Mouse (Mus musculus): ENCODE measurements at regions not wholly inside any gene's neighbourhood (a gene's known extent, or its start where the extent isn't known, plus 50 kb on each side); places are given as distances from the start of the nearest gene placed in this dataset.
A peak's percentile ranks its signal among the peaks of the same experiment; 100 is the strongest.

- Histone ChIP-seq H3K4me3 (ENCODE audit: insufficient read depth, poor library complexity, severe bottlenecking) (no peak overlapping the region), H3K79me2 (ENCODE audit: control insufficient read depth, insufficient read depth) (no peaks in the 10 kb centered on the region), H3ac (ENCODE audit: control insufficient read depth, insufficient read length, low read depth) (no peak overlapping the region), H3K79me3 (ENCODE audit: low read depth) (no peaks in the 10 kb centered on the region), H3K27me3 (ENCODE audit: control insufficient read depth, insufficient read depth, insufficient read length) (no peaks in the 10 kb centered on the region), H3K36me3 (ENCODE audit: control insufficient read depth, insufficient read depth) (no peaks in the 10 kb centered on the region)
- TF ChIP-seq FOSL1 (IDR thresholded peaks at IDR 0.05; ENCODE audit: insufficient read depth, low read length, poor library complexity, severe bottlenecking) (no peak), CTCF (IDR thresholded peaks at IDR 0.05; ENCODE audit: control insufficient read depth, insufficient read depth, insufficient read length) (no peak), MYOD1 (IDR thresholded peaks at IDR 0.05; ENCODE audit: control insufficient read depth, insufficient read length, low read depth) (no peak), MAX (IDR thresholded peaks at IDR 0.05) (no peak), USF1 (IDR thresholded peaks at IDR 0.05; ENCODE audit: low read depth) (no peak), CEBPB (IDR thresholded peaks at IDR 0.05; ENCODE audit: low read depth) (no peak), MYOG (IDR thresholded peaks at IDR 0.05; ENCODE audit: control insufficient read depth, extremely low read depth, insufficient read length) (no peak)
Measured at GRCm38 (mm10) chr17:63686361-63686760, 176.5 kb upstream of the Fer start.

- Histone ChIP-seq H3K36me3 (ENCODE audit: control insufficient read depth, insufficient read depth) (no peaks in the 10 kb centered on the region), H3K4me3 (ENCODE audit: insufficient read depth, poor library complexity, severe bottlenecking) (no peak overlapping the region), H3K79me3 (ENCODE audit: low read depth) (no peaks in the 10 kb centered on the region), H3K79me2 (ENCODE audit: control insufficient read depth, insufficient read depth) (no peaks in the 10 kb centered on the region), H3ac (ENCODE audit: control insufficient read depth, insufficient read length, low read depth) (no peak overlapping the region), H3K27me3 (ENCODE audit: control insufficient read depth, insufficient read depth, insufficient read length) (no peaks in the 10 kb centered on the region)
- TF ChIP-seq FOSL1 (IDR thresholded peaks at IDR 0.05; ENCODE audit: insufficient read depth, low read length, poor library complexity, severe bottlenecking) (no peak), CEBPB (IDR thresholded peaks at IDR 0.05; ENCODE audit: low read depth) (no peak), MYOD1 (IDR thresholded peaks at IDR 0.05; ENCODE audit: control insufficient read depth, insufficient read length, low read depth) (no peak), MYOG (IDR thresholded peaks at IDR 0.05; ENCODE audit: control insufficient read depth, extremely low read depth, insufficient read length) (no peak), MAX (IDR thresholded peaks at IDR 0.05) (no peak), CTCF (IDR thresholded peaks at IDR 0.05; ENCODE audit: control insufficient read depth, insufficient read depth, insufficient read length) (no peak), USF1 (IDR thresholded peaks at IDR 0.05; ENCODE audit: low read depth) (no peak)
Measured at GRCm38 (mm10) chr17:63689291-63689690, 173.6 kb upstream of the Fer start.

- Histone ChIP-seq H3K4me3 (ENCODE audit: insufficient read depth, poor library complexity, severe bottlenecking) (no peak overlapping the region), H3K27me3 (ENCODE audit: control insufficient read depth, insufficient read depth, insufficient read length) (no peaks in the 10 kb centered on the region), H3ac (ENCODE audit: control insufficient read depth, insufficient read length, low read depth) (no peak overlapping the region), H3K79me2 (ENCODE audit: control insufficient read depth, insufficient read depth) (no peaks in the 10 kb centered on the region), H3K79me3 (ENCODE audit: low read depth) (no peaks in the 10 kb centered on the region), H3K36me3 (ENCODE audit: control insufficient read depth, insufficient read depth) (no peaks in the 10 kb centered on the region)
- TF ChIP-seq MYOG (IDR thresholded peaks at IDR 0.05; ENCODE audit: control insufficient read depth, extremely low read depth, insufficient read length): no peak
Measured at GRCm38 (mm10) chr17:63690829-63691689, 171.8 kb upstream of the Fer start.

- TF ChIP-seq MAX (IDR thresholded peaks at IDR 0.05) (no peak), FOSL1 (IDR thresholded peaks at IDR 0.05; ENCODE audit: insufficient read depth, low read length, poor library complexity, severe bottlenecking) (no peak), USF1 (IDR thresholded peaks at IDR 0.05; ENCODE audit: low read depth) (no peak), MYOG (IDR thresholded peaks at IDR 0.05; ENCODE audit: control insufficient read depth, extremely low read depth, insufficient read length) (no peak), MYOD1 (IDR thresholded peaks at IDR 0.05; ENCODE audit: control insufficient read depth, insufficient read length, low read depth) (no peak), CTCF (IDR thresholded peaks at IDR 0.05; ENCODE audit: control insufficient read depth, insufficient read depth, insufficient read length) (no peak), CEBPB (IDR thresholded peaks at IDR 0.05; ENCODE audit: low read depth) (no peak)
Measured at GRCm38 (mm10) chr17:63691690-63691968, 171.2 kb upstream of the Fer start.

GRCm38 (mm10) chr17:63693274-63693673, 169.6 kb upstream of the Fer start:
- Histone ChIP-seq H3K36me3 (ENCODE audit: control insufficient read depth, insufficient read depth) (no peaks in the 10 kb centered on the region), H3ac (ENCODE audit: control insufficient read depth, insufficient read length, low read depth) (no peak overlapping the region), H3K4me3 (ENCODE audit: insufficient read depth, poor library complexity, severe bottlenecking) (no peak overlapping the region), H3K79me2 (ENCODE audit: control insufficient read depth, insufficient read depth) (no peaks in the 10 kb centered on the region), H3K27me3 (ENCODE audit: control insufficient read depth, insufficient read depth, insufficient read length) (no peaks in the 10 kb centered on the region), H3K79me3 (ENCODE audit: low read depth) (no peaks in the 10 kb centered on the region)
- TF ChIP-seq CEBPB (IDR thresholded peaks at IDR 0.05; ENCODE audit: low read depth) (no peak), CTCF (IDR thresholded peaks at IDR 0.05; ENCODE audit: control insufficient read depth, insufficient read depth, insufficient read length) (no peak), MAX (IDR thresholded peaks at IDR 0.05) (no peak), MYOD1 (IDR thresholded peaks at IDR 0.05; ENCODE audit: control insufficient read depth, insufficient read length, low read depth) (no peak), MYOG (IDR thresholded peaks at IDR 0.05; ENCODE audit: control insufficient read depth, extremely low read depth, insufficient read length) (no peak), FOSL1 (IDR thresholded peaks at IDR 0.05; ENCODE audit: insufficient read depth, low read length, poor library complexity, severe bottlenecking) (no peak), USF1 (IDR thresholded peaks at IDR 0.05; ENCODE audit: low read depth) (no peak)

More at GRCm38 (mm10) chr17:63691690-63691968, 171.2 kb upstream of the Fer start:
- no peaks in the 10 kb centered on the region for H3K79me3 ChIP-seq (ENCODE audit: low read depth)
- H3ac ChIP-seq (ENCODE audit: control insufficient read depth, insufficient read length, low read depth): no peak overlapping the region
- no peaks in the 10 kb centered on the region for H3K79me2 ChIP-seq (ENCODE audit: control insufficient read depth, insufficient read depth)
- H3K4me3 ChIP-seq (ENCODE audit: insufficient read depth, poor library complexity, severe bottlenecking): no peak overlapping the region
- H3K27me3 ChIP-seq (ENCODE audit: control insufficient read depth, insufficient read depth, insufficient read length): no peaks in the 10 kb centered on the region
- no peaks in the 10 kb centered on the region for H3K36me3 ChIP-seq (ENCODE audit: control insufficient read depth, insufficient read depth)

GRCm38 (mm10) chr17:63699537-63699936, 163.3 kb upstream of the Fer start:
- Histone ChIP-seq H3K4me3 (ENCODE audit: insufficient read depth, poor library complexity, severe bottlenecking) (no peak overlapping the region), H3K79me2 (ENCODE audit: control insufficient read depth, insufficient read depth) (no peaks in the 10 kb centered on the region), H3K79me3 (ENCODE audit: low read depth) (no peaks in the 10 kb centered on the region), H3ac (ENCODE audit: control insufficient read depth, insufficient read length, low read depth) (no peak overlapping the region), H3K27me3 (ENCODE audit: control insufficient read depth, insufficient read depth, insufficient read length) (no peaks in the 10 kb centered on the region), H3K36me3 (ENCODE audit: control insufficient read depth, insufficient read depth) (no peaks in the 10 kb centered on the region)
- TF ChIP-seq USF1 (IDR thresholded peaks at IDR 0.05; ENCODE audit: low read depth) (peak; percentile 38), MAX (IDR thresholded peaks at IDR 0.05) (no peak), CEBPB (IDR thresholded peaks at IDR 0.05; ENCODE audit: low read depth) (no peak), MYOD1 (IDR thresholded peaks at IDR 0.05; ENCODE audit: control insufficient read depth, insufficient read length, low read depth) (no peak), MYOG (IDR thresholded peaks at IDR 0.05; ENCODE audit: control insufficient read depth, extremely low read depth, insufficient read length) (no peak)
